Mouse (Mus musculus) kidney, adult 2 months (tissue): ENCODE measurements at regions not wholly inside any gene's neighbourhood (a gene's known extent, or its start where the extent isn't known, plus 50 kb on each side); places are given as distances from the start of the nearest gene placed in this dataset.

Experiments used
- DNase-seq: peaks from one replicate; pipeline ENCODE4 v3.0.0; 2021
- H3K27ac ChIP-seq: fragments of 200-500 bp; 2 replicates; pipeline ENCODE4 v1.5.1; 2012; ENCODE audit warnings: low read depth, low read length, control low read depth, inconsistent platforms; ENCODE audit not compliant: insufficient read depth
- H3K27me3 ChIP-seq: fragments of 200-500 bp; replicated peaks from 2 replicates; pipeline ENCODE4 v1.6.1; 2012; ENCODE audit warnings: mild to moderate bottlenecking, moderate library complexity, low read length, inconsistent platforms; ENCODE audit not compliant: control insufficient read depth, insufficient read depth
- H3K36me3 ChIP-seq: fragments of 200-500 bp; 2 replicates; pipeline ENCODE4 v1.6.1; 2012; ENCODE audit warnings: mild to moderate bottlenecking, moderate library complexity, low read length, inconsistent platforms; ENCODE audit not compliant: control insufficient read depth, insufficient read depth
- H3K4me1 ChIP-seq: fragments of 200-500 bp; 2 replicates; pipeline ENCODE4 v1.6.1; 2011; ENCODE audit warnings: low read length; ENCODE audit not compliant: control insufficient read depth, insufficient read depth
- H3K4me3 ChIP-seq: fragments of 200-500 bp; 2 replicates; pipeline ENCODE4 v1.5.1; 2011; ENCODE audit warnings: mild to moderate bottlenecking, low read depth, low read length, control low read depth; ENCODE audit not compliant: insufficient read depth
- CTCF ChIP-seq: fragments of 200-500 bp; conservative IDR thresholded peaks from 2 replicates; pipeline ENCODE4 v1.5.1; 2011; ENCODE audit warnings: low read depth, mild to moderate bottlenecking, control low read depth, low read length, moderate library complexity, mixed read lengths; ENCODE audit not compliant: insufficient read depth, insufficient read length
- POLR2A ChIP-seq: fragments of 200-500 bp; IDR thresholded peaks from one replicate; pipeline ENCODE4 v1.6.1; 2011; ENCODE audit warnings: low read depth, low read length, control low read depth
- WGBS: fragments of 180-500 bp; shearing (Covaris S2); methylation state at CpG from one replicate; pipeline ENCODE4 v1.1.7; 2018; 5-methylcytosine and 5-hydroxymethylcytosine counted together

- no peak overlapping the region for H3K4me3 ChIP-seq
Observed at GRCm38 (mm10) chr2:179238166-179238565, 204.1 kb upstream of the Cdh4 start.

GRCm38 (mm10) chr2:179260892-179261291, 181.3 kb upstream of the Cdh4 start:
- Histone ChIP-seq H3K27ac (no peak overlapping the region), H3K36me3 (no peaks in the 10 kb centered on the region), H3K27me3 (no peaks in the 10 kb centered on the region), H3K4me1 (no peaks in the 10 kb centered on the region; the same call in 1 of the 2 replicates), H3K4me3 (no peak overlapping the region)
- TF ChIP-seq POLR2A, result no peak
- no peak for TF ChIP-seq CTCF
- 66% methylated on average over 2 of the region's 2 CpGs for WGBS
- no peak for DNase-seq

More at GRCm38 (mm10) chr2:179238166-179238565, 204.1 kb upstream of the Cdh4 start:
- Histone ChIP-seq H3K27me3 (no peaks in the 10 kb centered on the region), H3K36me3 (no peaks in the 10 kb centered on the region), H3K27ac (no peak overlapping the region), H3K4me1 (no peaks in the 10 kb centered on the region)
- WGBS, result 81% methylated on average over 11 of the region's 11 CpGs
- TF ChIP-seq POLR2A (no peak), CTCF (no peak)
- no peak for DNase-seq

- TF ChIP-seq CTCF (no peak), POLR2A (no peak)
- H3K27ac ChIP-seq, result no peak overlapping the region
- H3K36me3 ChIP-seq, result no peaks in the 10 kb centered on the region
- DNase-seq, result no peak
- no peak overlapping the region for H3K4me3 ChIP-seq
- no peaks in the 10 kb centered on the region; the same call in 1 of the 2 replicates for H3K4me1 ChIP-seq
- no peaks in the 10 kb centered on the region for H3K27me3 ChIP-seq
- 42% methylated on average over 4 of the region's 4 CpGs for whole genome bisulfite sequencing
Observed at GRCm38 (mm10) chr2:179263888-179264287, 178.3 kb upstream of the Cdh4 start.

- Histone ChIP-seq H3K27me3 (no peaks in the 10 kb centered on the region), H3K36me3 (no peaks in the 10 kb centered on the region), H3K27ac (no peak overlapping the region), H3K4me1 (no peaks in the 10 kb centered on the region; the same call in 1 of the 2 replicates), H3K4me3 (no peak overlapping the region)
- TF ChIP-seq POLR2A, result no peak
- WGBS, result 56% methylated on average over 5 of the region's 5 CpGs
- DNase-seq, result no peak
Observed at GRCm38 (mm10) chr2:179265436-179265835, 176.8 kb upstream of the Cdh4 start.

- Histone ChIP-seq H3K27me3 (no peaks in the 10 kb centered on the region), H3K27ac (no peak overlapping the region), H3K4me3 (no peak overlapping the region), H3K4me1 (no peaks in the 10 kb centered on the region), H3K36me3 (no peaks in the 10 kb centered on the region)
- no peak for DNase-seq
- no peak for TF ChIP-seq CTCF
- no peak for TF ChIP-seq POLR2A
- WGBS, result 78% methylated on average over 15 of the region's 15 CpGs
Observed at GRCm38 (mm10) chr2:179277204-179277886, 164.9 kb upstream of the Cdh4 start.

- H3K4me3 ChIP-seq, result no peak overlapping the region
- no peaks in the 10 kb centered on the region for H3K36me3 ChIP-seq
- WGBS, result 81% methylated on average over 4 of the region's 4 CpGs
- no peaks in the 10 kb centered on the region for H3K4me1 ChIP-seq
- no peaks in the 10 kb centered on the region for H3K27me3 ChIP-seq
- no peak for TF ChIP-seq POLR2A
- TF ChIP-seq CTCF, result no peak
- H3K27ac ChIP-seq, result no peak overlapping the region
- no peak for DNase-seq
Observed at GRCm38 (mm10) chr2:179277887-179278282, 164.3 kb upstream of the Cdh4 start.

GRCm38 (mm10) chr2:179282276-179282675, 160.0 kb upstream of the Cdh4 start:
- no peak overlapping the region for H3K27ac ChIP-seq
- 87% methylated on average over 6 of the region's 6 CpGs for WGBS
- no peak for TF ChIP-seq CTCF
- TF ChIP-seq POLR2A, result no peak
- H3K4me3 ChIP-seq, result no peak overlapping the region
- no peaks in the 10 kb centered on the region for H3K4me1 ChIP-seq
- H3K36me3 ChIP-seq, result no peaks in the 10 kb centered on the region
- no peak for DNase-seq
- H3K27me3 ChIP-seq, result no peaks in the 10 kb centered on the region

- WGBS, result 30% methylated on average over 5 of the region's 5 CpGs
- DNase-seq, result peak; percentile 9
- Histone ChIP-seq H3K27ac (no peak overlapping the region), H3K36me3 (no peaks in the 10 kb centered on the region), H3K4me1 (no peaks in the 10 kb centered on the region), H3K4me3 (no peak overlapping the region), H3K27me3 (no peaks in the 10 kb centered on the region)
- TF ChIP-seq CTCF, result no peak
- TF ChIP-seq POLR2A, result no peak
Observed at GRCm38 (mm10) chr2:179290394-179290793, 151.8 kb upstream of the Cdh4 start.
